Mouse (Mus musculus) forebrain, postnatal 0 days (tissue): ENCODE measurements around the gene Rpp25. TPM values are rescaled to one million over a fixed set of nuclear protein-coding genes. Genes with fewer than 3 reads are reported as not detected.

Experiments used
- ATAC-seq: fragments of 200-750 bp; cut with Nextera tagmentation; 2 replicates; pipeline ENCODE4 v1.8.0; 2017; ENCODE audit warnings: mild to moderate bottlenecking, moderate library complexity
- DNase-seq: peaks from one replicate; pipeline ENCODE4 v3.0.0-alpha.2; 2015
- H3K27ac ChIP-seq: fragments of 300-500 bp; sonication (generic); 2 replicates; pipeline ENCODE4 v1.5.1; 2014; ENCODE audit warnings: low read depth, mild to moderate bottlenecking, antibody characterized with exemption, low read length, moderate library complexity, mixed read lengths
- H3K27me3 ChIP-seq: fragments of 300-500 bp; sonication (generic); 2 replicates; pipeline ENCODE4 v1.6.1; 2014; ENCODE audit warnings: mild to moderate bottlenecking, low read length, mixed read lengths; ENCODE audit not compliant: insufficient read depth
- H3K36me3 ChIP-seq: fragments of 300-500 bp; sonication (generic); 2 replicates; pipeline ENCODE4 v1.6.1; 2014; ENCODE audit warnings: mild to moderate bottlenecking, moderate library complexity; ENCODE audit not compliant: insufficient read depth
- H3K4me1 ChIP-seq: fragments of 300-500 bp; sonication (generic); 2 replicates; pipeline ENCODE4 v1.6.1; 2014; ENCODE audit warnings: antibody characterized with exemption; ENCODE audit not compliant: insufficient read depth
- H3K4me2 ChIP-seq: fragments of 300-500 bp; sonication (generic); 2 replicates; pipeline ENCODE4 v1.6.1; 2014; ENCODE audit warnings: low read depth, mild to moderate bottlenecking, moderate library complexity
- H3K4me3 ChIP-seq: fragments of 300-500 bp; sonication (generic); 2 replicates; pipeline ENCODE4 v1.5.1; 2014; ENCODE audit warnings: low read depth, low read length, mixed read lengths
- H3K9ac ChIP-seq: fragments of 300-500 bp; sonication (generic); 2 replicates; pipeline ENCODE4 v1.6.1; 2014; ENCODE audit warnings: mild to moderate bottlenecking
- H3K9me3 ChIP-seq: fragments of 300-500 bp; sonication (generic); 2 replicates; pipeline ENCODE4 v1.6.1; 2016; ENCODE audit warnings: low read length
- CTCF ChIP-seq: sonication (generic); IDR thresholded peaks from 2 replicates; pipeline ENCODE4 v1.5.1; 2016; ENCODE audit warnings: antibody characterized with exemption, control low read depth, low read depth
- WGBS: fragments of 180-500 bp; shearing (Covaris S2); extraction: QIAGEN DNeasy Blood & Tissue Kit; methylation state at CpG from one replicate; pipeline ENCODE4 v1.1.7; 2014; 5-methylcytosine and 5-hydroxymethylcytosine counted together
- polyA plus RNA-seq: library from polyadenylated mRNA; unstranded; fragments of >200 nt; fragmentation: Nextera tagmentation; extraction: Ambion mirVana; gene quantifications from 2 replicates; pipeline ENCODE4 v1.2.1, GENCODE M21; 2015
- total RNA-seq: library from RNA; depleted of rRNA; stranded (reverse); fragments of >200 nt; gene quantifications from 2 replicates; pipeline ENCODE4 v1.2.3, GENCODE M21; 2014; rRNA removed

Rpp25 gene
- total RNA-seq: 24.7 and 30.2 TPM in 2 replicates
- 40.9 and 46.5 TPM in 2 replicates for polyA plus RNA-seq

DNA sequence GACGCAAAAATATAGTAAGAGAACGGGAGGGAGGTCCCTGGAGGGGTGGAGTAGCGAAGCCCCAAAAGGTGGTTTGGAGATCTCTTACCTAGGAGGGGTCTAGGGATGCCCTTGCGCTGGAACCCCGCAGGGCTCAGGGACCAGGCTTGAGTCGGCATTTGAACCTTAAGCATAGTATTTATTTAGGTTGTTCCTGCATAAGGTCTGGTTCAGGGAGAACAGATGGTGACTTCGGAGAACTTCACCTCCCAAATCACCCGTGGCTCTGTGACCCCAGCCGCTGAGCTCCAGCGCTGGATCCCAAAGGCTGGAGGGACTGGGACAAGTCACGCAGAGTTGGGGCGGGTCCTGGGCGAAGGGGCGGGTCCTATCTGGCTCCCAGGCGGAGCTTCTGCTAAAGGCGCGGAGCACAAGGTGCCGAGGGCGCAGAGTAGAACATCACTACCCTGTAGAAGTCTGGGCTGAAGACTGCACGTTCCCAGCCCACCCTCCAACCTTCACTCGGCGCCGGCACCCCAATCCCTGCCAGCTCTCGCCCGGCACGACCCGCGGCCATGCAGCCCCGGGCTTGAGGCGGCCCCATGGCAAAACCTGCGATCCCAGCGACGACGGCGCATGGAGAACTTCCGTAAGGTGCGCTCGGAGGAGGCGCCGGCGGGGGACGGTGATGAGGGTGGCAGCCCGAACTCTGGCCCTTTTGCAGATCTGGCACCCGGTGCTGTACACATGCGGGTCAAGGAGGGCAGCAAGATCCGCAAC lies at the start of gene Rpp25:
TSS of gene Rpp25 (plus strand) at position 405 of the 759 bp plus-strand sequence.
- 2% methylated on average over 46 of the region's 46 CpGs for WGBS

DNA sequence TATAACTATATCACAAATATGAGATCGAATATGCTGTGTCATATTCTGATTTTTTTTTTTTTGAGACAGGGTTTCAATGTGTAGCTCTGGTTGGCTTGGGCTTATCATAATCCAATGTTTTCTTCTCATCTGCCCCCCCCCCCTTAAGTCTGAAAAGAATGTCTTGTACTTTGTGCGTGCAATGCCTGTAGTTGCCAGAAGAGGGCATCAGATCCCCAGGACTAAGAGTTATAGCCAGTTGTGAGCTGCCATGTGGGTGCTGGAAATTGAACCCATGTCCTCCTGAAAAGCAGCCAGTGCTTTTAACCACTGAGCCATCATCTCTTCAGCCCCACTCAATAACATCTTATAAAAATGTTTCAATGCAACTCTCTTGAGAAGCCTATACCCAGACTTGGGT lies 44.1 kb upstream of the Rpp25 start:
- ATAC-seq (no peak), DNase-seq (no peak)
- WGBS: 98% methylated on average over 2 of the region's 2 CpGs
- H3K36me3 ChIP-seq: peaks cover 14% of the 10 kb centered on the region
- H3K27ac ChIP-seq: no peak overlapping the region
- H3K9ac ChIP-seq: no peak overlapping the region
- no peak overlapping the region for H3K4me3 ChIP-seq
- no peaks in the 10 kb centered on the region for H3K9me3 ChIP-seq
- no peaks in the 10 kb centered on the region for H3K27me3 ChIP-seq
- no peak overlapping the region for H3K4me2 ChIP-seq
- peak; percentile 55 for TF ChIP-seq CTCF
- no peaks in the 10 kb centered on the region for H3K4me1 ChIP-seq

More for the DNA sequence above, at the start of gene Rpp25:
- no peaks in the 10 kb centered on the region for H3K36me3 ChIP-seq
- peak within 1 kb of the TSS; percentile 95 for H3K4me2 ChIP-seq
- peak within 1 kb of the TSS; percentile 41 for H3K4me3 ChIP-seq
- peaks cover 27% of the 10 kb centered on the region for H3K4me1 ChIP-seq
- H3K9me3 ChIP-seq: no peaks in the 10 kb centered on the region
- 0 out of 2 replicates have a peak, but pooled peaks cover 8% of the 10 kb centered on the region for H3K27me3 ChIP-seq
- H3K9ac ChIP-seq: peak within 1 kb of the TSS; percentile 46
- ATAC-seq (peak; percentile 52), DNase-seq (no peak)
- no peak for TF ChIP-seq CTCF
- H3K27ac ChIP-seq: peak within 1 kb of the TSS; percentile 79

- Histone ChIP-seq H3K9me3 (no peaks in the 10 kb centered on the region), H3K4me3 (no peak overlapping the region), H3K36me3 (peaks cover 14% of the 10 kb centered on the region), H3K4me1 (peaks cover 9% of the 10 kb centered on the region; the same call in 1 of the 2 replicates), H3K4me2 (no peak overlapping the region), H3K9ac (no peak overlapping the region), H3K27me3 (no peaks in the 10 kb centered on the region), H3K27ac (no peak overlapping the region)
- no peak for ATAC-seq
- WGBS: 89% methylated on average over 6 of the region's 6 CpGs
- DNase-seq: no peak
- TF ChIP-seq CTCF: no peak
Observed at GRCm38 (mm10) chr9:57462866-57463265, 41.0 kb upstream of the Rpp25 start.

DNA sequence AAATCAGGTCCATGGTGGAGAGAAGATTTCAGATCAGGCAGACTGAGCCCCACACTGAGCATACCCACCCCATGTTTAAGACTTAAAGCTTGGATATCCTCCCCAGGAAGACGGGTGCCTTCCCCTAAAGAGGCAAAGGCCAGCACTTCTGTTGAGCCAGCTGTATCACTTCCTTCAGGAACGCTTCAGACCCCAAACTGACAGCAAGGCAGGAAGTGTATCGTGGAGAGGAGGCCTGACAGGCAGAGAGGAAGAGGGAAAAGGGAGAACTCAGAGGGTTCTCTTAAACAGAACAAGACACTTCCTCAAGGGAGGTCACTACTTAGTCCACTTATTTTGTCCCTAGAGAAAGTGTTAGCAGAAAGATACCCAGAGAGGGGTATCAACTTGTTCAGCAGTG lies 37.7 kb upstream of the Rpp25 start:
- no peak for TF ChIP-seq CTCF
- H3K27me3 ChIP-seq: no peaks in the 10 kb centered on the region
- no peak for ATAC-seq
- DNase-seq: no peak
- no peak overlapping the region for H3K27ac ChIP-seq
- H3K4me2 ChIP-seq: peak overlapping the region; percentile 85
- H3K9ac ChIP-seq: no peak overlapping the region
- H3K4me3 ChIP-seq: no peak overlapping the region; the same call in 1 of the 2 replicates
- no peaks in the 10 kb centered on the region for H3K9me3 ChIP-seq
- WGBS: 78% methylated on average over 3 of the region's 3 CpGs
- H3K36me3 ChIP-seq: peaks cover 14% of the 10 kb centered on the region
- peaks cover 9% of the 10 kb centered on the region; the same call in 1 of the 2 replicates for H3K4me1 ChIP-seq

- DNase-seq: peak; percentile 74
- Histone ChIP-seq H3K4me1 (peaks cover 9% of the 10 kb centered on the region; the same call in 1 of the 2 replicates), H3K36me3 (peaks cover 14% of the 10 kb centered on the region; the same call in 1 of the 2 replicates), H3K9ac (peak overlapping the region; percentile 99), H3K4me2 (peak overlapping the region; percentile 85), H3K9me3 (no peaks in the 10 kb centered on the region), H3K4me3 (peak overlapping the region; percentile 98), H3K27ac (peak overlapping the region; percentile 94), H3K27me3 (no peaks in the 10 kb centered on the region)
- WGBS: 2% methylated on average over 18 of the region's 18 CpGs
- peak; percentile 78 for ATAC-seq
- no peak for TF ChIP-seq CTCF
Observed at GRCm38 (mm10) chr9:57467271-57467771, 36.5 kb upstream of the Rpp25 start.

DNA sequence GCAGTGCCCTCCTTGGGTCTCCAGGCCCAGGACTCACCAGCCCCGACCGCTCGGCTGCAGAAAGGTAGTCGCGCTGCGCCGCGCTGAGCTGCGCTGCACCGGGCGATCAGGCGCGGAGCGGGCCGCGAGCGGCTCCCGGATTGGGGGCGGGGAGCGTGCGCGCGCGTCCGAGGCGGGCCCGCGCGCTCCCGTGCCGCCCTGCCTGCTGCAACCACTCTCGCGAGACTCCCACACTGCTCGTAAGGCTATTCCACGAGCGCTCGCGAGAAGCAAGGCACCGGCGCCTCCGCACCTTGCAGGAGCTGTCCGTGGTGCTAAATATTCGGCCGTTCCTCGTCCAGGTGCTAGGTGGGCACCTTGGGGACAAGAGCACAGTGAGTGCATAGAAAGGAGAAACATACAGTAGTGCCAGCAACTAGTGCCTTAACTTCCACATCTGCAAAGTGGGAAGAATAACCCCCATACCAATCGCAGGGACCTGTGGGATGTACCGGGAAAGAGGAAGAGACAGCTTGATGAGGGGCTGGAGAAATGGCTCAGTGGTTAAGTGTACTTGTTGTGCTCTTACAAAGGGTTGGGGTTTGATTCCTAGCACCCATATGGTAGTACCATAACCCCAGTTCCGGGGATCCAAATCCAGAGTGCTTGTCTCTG lies 35.8 kb upstream of the Rpp25 start, which contains the start of gene Scamp5:
TSS of gene Scamp5 (minus strand) at position 165 of the 654 bp plus-strand sequence.
- Histone ChIP-seq H3K27me3 (no peaks in the 10 kb centered on the region), H3K9ac (peak within 1 kb of the TSS; percentile 99), H3K4me1 (peaks cover 9% of the 10 kb centered on the region; the same call in 1 of the 2 replicates), H3K36me3 (peaks cover 14% of the 10 kb centered on the region; the same call in 1 of the 2 replicates), H3K9me3 (no peaks in the 10 kb centered on the region), H3K4me2 (peak within 1 kb of the TSS; percentile 85), H3K4me3 (peak within 1 kb of the TSS; percentile 98), H3K27ac (peak within 1 kb of the TSS; percentile 94)
- ATAC-seq: peak; percentile 95
- TF ChIP-seq CTCF: no peak
- DNase-seq: peak; percentile 96
- 5% methylated on average over 48 of the region's 48 CpGs for WGBS
